Mouse (Mus musculus) brain, embryonic 14.5 days (tissue): Measurements from ENCODE around the gene Met. TPM values are rescaled to one million over a fixed set of nuclear protein-coding genes. Genes with fewer than 3 reads are reported as not detected.
A peak's percentile ranks its signal among the peaks of the same experiment; 100 is the strongest.

Experiments used
- DNase-seq: peaks from one replicate; pipeline ENCODE4 v3.0.0-alpha.2; 2011; ENCODE audit warnings: low read depth
- CTCF ChIP-seq: fragments of 200-500 bp; IDR thresholded peaks from 2 replicates; pipeline ENCODE4 v1.5.1; 2012; ENCODE audit warnings: inconsistent platforms, mild to moderate bottlenecking, moderate library complexity, borderline replicate concordance; ENCODE audit not compliant: insufficient read depth, insufficient read length; ENCODE audit errors: extremely low read depth
- POLR2A ChIP-seq: fragments of 200-500 bp; IDR thresholded peaks from 2 replicates; pipeline ENCODE4 v1.6.1; 2012; ENCODE audit warnings: mild to moderate bottlenecking, inconsistent platforms, borderline replicate concordance; ENCODE audit not compliant: poor library complexity, insufficient read depth, insufficient read length, severe bottlenecking; ENCODE audit errors: extremely low read depth
- polyA plus RNA-seq: library from polyadenylated mRNA; depleted of rRNA; stranded (reverse); fragments of >200 nt; gene quantifications from 2 replicates; pipeline ENCODE4 v1.2.3, GENCODE M21; 2012

The Met gene
- polyA plus RNA-seq, 1 experiment: 1.8 TPM

DNA sequence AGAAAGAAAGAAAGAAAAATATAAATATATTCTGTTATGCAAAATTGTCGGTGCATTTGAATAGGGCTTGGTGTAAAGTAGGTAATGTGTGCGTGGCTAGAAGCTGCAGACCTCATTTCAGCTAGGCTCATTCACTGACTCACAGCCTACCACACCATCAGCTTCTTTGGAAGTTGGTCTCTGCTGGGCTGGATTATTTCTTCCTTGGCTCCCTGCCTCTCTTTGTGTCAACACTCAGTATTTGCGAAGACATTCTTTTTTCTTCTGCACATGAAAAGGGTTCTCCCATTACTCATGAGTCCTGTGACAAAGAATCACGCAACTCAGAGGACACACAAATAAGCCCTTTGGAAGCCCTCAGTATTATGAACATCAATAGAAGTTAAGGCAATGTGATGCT is 37.8 kb downstream of the Met start:
- TF ChIP-seq POLR2A (no peak), CTCF (no peak)
- no peak for DNase-seq

DNA sequence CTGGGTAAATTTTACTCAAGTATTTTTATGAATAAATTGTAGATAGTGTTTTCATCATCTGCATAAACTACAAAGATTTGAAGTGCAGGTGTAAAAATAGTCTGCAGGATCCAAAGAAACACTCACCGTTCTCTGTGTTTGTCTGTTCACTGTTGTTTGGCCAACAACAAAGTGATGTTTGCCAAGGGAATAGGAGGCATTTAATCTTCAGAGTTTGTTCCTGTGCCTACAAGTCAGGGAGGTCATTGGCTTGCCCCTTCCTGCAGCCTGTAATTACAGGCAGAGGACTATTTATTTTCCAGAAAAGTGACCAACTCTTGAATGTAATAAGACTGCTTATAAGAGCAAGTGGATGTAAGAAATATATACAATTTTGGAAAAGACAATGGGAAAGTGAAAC is 38.7 kb downstream of the Met start:
- no peak for TF ChIP-seq POLR2A
- TF ChIP-seq CTCF: no peak
- no peak for DNase-seq

DNA sequence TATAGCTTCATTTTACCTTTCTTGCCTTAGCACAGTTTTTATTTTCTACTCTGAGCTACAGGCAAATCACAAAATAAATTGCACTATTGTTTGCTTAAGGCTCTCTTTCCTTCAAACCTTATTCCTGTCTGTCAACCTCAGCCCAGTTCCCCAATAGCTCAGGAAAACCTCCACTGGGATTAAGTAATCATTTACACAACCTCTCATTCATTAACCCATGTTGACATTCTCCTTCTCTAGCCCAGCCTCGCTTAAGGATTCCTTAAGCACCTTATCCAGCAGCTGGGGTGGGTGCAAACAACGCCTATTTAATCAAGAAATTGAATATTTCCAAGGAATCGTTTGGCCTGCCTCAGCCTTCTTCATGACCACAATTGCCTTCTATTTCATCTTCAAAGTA is 40.1 kb downstream of the Met start:
- DNase-seq: peak; percentile 11
- TF ChIP-seq POLR2A (no peak), CTCF (no peak)

DNA sequence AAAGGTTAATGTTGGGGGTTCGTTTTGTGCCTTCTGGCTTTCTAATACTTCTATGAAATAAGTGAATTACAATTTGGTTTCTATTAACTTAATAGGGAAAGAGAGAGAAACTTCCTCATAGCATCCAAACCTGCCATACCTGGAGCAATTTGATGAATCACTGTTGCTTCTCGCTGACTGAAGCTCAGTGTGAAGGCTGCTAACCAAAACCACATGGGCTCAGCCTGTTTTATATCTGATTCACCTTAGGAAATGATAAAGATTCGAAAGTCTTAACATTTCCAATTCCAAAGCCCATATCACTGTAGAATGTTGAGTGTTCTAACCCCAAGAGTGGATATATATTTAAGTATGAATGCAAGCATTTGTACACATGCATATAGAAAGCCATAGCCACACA is 41.9 kb downstream of the Met start:
- no peak for TF ChIP-seq CTCF
- no peak for TF ChIP-seq POLR2A
- DNase-seq: no peak

DNA sequence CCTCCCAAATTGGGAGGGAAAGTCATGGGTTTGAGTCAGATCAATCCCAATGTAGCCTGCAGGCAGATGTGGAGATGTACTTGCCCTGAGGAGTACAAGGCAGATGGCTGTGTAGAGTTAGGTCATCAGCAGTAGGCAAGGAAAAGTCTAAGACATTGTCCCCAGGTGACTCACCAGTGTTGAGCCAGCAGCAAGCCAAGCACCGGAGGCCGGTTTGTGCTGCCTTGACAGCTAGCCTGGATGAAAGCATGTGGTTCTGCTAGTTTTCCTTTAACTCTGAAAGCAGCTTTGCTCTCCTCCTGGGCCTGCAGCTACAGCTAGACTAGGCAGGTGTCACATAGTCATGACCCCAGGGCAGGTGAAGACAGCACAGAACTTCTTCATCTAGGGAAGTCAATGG is 43.2 kb downstream of the Met start:
- TF ChIP-seq POLR2A (no peak), CTCF (no peak)
- no peak for DNase-seq

DNA sequence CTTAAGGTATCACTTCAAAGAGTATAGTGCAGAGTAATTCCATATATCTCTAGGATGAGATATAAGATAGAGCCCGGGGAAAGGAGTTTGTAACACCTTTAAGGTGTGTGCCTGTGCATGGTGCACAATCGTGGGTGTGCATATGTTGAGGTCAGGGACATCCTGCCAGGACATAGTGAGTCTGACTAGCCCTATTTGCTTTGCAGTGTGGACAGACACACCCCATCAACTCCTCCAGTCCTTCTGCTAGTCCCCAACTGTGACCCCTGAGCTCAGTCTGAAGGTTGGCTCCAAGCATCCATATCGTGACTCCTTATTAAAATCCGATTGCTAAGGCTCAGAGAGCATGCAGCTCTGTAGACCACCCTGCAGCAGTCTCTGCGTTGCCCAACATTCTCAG is 44.6 kb downstream of the Met start:
- DNase-seq: no peak
- no peak for TF ChIP-seq CTCF
- TF ChIP-seq POLR2A: no peak

DNA sequence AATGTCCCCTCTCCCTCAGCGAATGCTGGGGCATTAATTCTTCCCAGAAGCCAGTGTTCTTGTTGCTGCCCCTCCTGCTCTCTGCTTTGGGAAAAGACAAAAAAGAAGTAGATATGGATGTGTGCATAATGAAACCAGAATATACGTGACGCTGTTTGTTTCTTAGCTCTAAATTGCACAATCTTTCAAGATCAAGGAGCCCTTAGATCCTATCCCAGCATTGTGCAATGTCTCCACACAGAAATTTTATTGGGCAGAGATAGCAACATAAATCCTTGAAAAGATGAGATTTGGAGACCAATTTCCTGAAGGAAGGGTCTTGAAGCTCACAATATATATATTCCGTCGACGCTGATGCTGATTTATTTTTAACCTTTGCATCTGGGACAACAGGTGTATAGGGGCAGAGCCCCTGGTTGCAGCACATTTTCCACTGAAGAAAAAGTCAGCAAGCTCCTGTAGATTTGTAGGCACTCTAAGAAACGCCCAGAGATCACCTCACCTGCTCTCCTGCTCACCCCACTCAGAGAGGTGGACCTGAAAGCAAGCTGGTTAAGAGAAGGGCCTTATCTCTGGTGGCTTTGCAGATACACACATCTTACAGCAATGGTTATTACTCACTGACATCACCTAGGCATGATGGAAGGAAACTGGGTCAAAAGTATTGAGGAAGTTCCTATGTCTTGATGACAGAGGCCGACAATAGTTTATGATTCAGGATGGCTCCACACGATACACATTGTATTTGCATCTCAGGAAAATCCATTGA is 45.2 kb downstream of the Met start:
- TF ChIP-seq POLR2A: no peak
- no peak for TF ChIP-seq CTCF
- DNase-seq: no peak

DNA sequence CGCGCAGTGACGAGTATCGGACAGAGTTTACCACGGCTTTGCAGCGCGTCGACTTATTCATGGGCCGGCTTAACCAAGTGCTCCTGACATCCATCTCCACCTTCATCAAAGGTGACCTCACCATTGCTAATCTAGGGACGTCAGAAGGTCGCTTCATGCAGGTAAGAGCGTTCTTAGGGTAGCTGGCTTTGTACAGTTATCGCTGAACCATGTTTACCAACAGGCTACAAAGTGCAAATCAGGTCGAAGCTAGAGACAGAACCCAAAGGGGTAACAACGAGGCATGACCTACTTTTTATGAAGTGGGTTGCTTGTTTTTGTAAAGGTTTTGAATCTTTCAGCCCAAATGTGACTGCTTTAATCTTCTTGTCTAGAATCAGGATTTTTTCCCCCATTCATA is 49.8 kb downstream of the Met start:
- no peak for TF ChIP-seq POLR2A
- TF ChIP-seq CTCF: no peak
- no peak for DNase-seq

DNA sequence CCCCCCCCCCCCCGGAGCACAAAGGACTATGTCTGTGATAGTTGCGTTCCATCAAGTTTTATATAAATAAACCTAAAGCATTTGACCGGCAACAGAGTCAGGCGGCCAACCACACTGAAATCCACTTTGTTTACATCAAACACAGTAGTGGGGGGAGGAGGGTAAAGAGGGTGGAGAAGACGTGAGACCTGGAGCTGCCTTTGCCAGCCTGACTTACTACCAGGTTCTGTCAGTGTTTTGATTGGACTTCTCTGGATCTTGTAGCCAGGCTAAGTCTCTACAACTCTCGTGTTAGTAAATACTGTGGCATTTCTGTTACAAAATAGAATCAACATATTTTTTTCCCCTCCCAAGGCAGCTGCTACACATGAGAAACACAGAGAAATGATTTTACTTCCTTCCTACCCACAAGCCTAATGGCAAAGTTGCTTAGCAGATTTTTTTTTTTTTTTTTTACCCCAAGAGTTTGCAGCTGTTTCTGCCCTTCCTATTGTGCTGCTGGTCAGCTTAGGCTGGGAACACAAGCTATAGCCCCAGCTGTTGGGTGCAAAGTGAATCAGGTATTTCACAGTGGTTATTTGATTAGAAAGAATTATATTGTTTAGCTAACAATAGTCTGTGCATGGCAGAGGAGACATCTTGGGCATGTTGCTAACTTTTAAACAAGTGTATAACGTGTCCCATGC is 52.3 kb downstream of the Met start:
- DNase-seq: no peak
- no peak for TF ChIP-seq CTCF

DNA sequence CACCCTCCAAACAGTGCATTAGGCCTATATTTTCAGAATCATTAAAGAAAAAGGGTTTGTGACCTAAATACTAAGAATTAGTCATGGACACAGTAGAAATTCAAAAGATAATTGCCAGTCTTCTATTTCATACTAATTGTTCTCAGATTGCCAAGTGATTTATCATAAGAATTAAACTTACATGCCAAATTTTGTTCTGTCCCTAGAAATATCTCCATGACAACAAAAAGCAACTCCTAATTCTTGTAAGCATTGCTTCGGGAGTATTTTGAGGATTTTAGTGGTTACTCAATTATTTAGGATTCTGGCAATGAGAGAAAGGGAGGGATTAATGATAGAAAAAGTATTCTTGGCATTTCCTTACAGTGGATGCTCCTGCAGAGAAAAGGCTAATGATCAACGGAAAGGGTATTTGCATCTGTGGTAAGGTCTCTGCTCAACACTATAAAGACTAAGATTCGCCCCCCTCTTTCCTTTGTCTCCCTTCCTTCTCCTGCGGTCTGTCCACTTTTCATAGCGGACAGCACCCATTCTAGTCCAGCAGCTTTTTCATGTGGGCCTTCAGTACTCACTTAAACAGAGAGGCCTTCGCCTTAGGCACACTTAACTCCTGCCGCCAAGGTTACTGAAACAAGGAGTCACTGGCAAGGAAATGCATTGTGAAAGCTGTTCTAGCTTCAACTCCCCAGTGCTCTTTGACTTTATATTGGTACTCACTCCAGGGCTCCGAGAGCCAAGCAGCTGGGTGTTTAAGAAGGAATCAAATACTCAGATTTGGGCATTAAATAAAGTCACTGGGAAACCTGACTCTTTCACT is 58.5 kb downstream of the Met start:
- no peak for TF ChIP-seq POLR2A
- TF ChIP-seq CTCF: no peak

DNA sequence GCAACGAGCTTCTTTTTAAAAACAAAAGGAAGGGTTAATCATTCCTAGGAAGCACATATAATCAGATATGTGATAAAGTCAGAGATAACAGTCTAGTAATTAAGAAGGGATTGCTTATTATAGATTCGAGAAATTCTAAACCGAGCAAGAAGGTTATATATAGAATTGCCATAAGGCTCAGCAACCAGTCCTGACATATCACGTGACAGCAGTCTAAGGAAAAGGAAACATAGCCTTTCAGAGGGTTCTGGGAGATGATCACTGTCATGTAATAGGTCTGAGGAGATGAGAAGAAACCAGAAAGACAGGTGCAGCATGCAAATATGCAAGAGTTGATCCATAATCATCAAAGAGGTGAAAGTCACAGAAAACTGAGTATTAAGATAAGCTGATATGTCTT is 59.3 kb downstream of the Met start:
- TF ChIP-seq CTCF (no peak), POLR2A (no peak)
- DNase-seq: no peak

More for the DNA sequence above, 58.5 kb downstream of the Met start:
- DNase-seq: peak; percentile 11
